Mouse (Mus musculus): ENCODE results near the gene Tmem163.
A peak's percentile ranks its signal among the peaks of the same experiment; 100 is the strongest.

The Tmem163 gene

DNA sequence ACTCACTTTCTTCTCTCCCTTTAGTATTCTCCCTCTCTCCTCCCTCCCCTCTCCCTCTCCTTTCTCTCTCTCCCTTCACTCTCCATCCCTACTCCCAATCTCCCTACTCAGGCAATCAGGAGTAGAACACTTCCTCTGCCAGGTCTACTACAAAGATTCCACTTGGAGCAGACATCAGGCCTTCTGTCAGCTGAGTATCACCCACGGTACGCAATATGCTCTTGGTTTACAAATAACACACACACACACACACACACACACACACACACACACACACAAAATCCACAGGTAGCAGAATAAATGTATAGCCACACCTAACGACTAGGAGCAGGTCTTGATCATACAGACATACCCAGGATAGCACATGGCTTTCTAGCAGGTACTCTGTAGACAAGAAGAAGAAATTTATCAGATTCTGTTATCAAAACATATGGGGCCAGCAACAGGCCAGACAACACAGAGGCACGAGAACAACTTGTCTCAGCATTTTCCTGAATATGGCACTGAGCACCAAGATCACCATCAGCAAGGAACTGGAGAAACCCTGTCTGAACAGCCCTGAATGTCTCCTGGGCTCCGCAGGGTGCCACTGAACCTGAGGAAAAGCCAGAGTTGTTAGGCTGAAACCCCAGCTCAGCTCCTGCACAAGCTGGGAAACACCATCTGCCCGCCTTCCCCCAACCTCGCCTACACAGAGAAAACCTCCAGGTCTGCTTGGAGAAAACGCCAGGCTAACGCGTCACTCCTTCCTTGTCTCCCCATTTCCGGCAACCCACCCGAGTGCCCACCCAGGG lies 36.2 kb downstream of the Tmem163 start:
- DNase-seq = no peak

DNA sequence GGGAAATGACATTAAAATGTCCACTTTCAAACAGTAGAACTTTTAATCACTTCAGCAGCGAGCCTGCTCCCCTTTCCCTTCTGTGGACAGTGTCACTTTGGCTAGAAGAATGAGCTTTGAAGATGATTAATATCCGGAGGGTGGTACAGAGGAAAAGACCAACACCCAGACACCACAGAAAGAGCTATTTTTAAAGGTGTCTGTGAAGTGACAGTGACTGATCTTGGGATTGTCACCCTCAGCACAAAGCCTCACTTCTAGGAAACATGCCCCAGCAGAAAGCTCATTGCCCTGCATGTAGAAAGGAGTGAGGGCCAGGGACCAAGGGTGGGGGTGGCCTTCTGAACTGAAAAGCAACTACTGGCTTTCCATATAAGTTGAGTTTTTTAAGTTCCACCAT lies 41.4 kb downstream of the Tmem163 start:
- DNase-seq = no peak

DNA sequence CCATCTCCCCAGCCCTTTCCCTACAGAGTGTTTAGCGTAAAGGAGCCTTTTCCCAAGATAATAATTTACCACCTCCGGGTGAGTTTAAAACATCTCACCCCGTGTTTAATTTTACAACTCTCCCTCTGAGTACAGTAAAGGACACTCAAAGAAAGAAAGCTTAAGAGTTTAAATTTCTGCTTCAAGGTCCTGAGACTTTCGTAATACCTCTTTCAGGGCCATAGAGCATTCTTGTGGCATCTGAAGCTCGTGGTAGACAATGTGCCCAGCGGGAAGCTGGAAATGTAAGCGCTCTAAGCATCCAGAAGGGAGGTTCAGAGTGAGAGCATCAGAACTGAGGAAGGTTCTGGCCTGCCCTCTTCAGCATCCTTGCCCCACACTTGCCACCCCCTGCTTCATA lies 52.2 kb downstream of the Tmem163 start:
- DNase-seq = no peak

DNA sequence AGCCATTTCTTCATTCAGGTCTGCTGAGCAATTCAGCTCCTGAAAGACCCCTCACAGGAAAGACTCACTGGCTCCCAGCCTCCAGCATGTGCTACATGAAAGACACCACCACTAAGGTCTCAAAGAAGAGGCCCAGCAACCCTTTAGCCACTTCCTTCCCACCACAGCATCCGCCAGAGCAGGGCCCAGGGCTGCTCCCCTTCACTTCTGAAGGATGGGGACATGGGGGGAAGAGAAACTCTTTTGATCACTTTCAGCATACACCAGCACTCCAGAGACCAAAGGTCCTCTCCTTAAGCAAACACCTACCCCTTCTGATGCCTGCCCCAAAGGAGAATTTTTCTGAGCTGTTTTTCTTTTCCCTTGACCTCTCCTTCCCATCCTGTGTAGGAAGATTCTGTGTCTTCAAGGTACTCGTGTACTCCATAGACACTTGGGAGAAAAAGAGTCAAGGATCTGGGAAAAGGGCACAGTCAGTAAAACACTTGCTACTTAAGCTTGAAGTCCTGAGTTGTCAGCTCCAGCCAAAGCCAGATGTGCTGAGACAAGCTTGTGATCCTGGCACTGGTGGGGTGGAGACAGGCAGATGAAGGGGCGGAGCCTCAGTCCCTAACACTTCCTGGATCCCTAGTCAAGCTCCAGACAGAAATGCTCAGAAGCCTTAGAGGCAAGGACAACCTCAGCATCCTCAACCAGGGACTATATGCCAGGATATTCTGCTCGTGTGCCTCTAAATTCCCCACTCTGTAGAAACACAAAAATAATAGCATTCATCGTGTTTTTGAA lies 53.6 kb downstream of the Tmem163 start:
- peak; percentile 26 to 30 for DNase-seq

DNA sequence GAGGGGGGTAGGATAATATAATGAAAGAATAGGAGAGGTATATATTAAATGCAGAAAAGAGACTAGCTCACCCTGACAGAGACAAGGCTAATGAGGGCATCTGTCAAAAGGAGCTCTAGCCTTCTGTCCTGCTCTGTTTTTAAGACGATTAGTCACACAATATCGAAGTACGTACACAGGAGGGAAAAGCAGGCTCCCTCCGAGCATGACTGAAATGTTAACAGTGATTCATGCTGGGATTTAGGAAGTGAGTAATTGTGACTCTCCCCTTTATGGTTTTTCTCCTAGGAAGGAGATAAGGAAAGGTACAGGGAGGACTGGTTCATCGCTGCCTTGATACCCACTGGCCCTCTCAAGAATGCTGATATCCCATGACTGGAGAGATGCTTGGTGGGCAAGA lies 57.0 kb downstream of the Tmem163 start:
- no peak for DNase-seq

DNA sequence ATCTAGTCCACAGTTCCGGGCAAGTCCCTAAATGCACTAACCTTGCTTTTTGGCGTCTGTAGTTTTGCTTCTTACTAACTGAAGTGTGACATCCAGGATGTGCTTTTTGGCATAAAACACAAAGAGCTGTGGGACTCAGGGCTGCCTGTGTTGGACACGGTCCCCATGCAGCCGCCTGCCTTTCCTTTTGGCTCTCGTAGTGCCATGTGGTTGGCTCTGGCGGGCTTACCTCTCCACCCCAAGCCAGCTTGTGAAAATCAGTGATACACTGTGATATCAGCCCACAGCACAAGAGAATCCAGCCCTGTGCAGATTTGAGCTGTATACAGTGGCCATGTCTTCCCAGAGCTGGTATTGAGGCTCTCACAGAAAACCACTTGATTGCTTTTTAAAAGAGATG lies 60.3 kb downstream of the Tmem163 start:
- DNase-seq = no peak

DNA sequence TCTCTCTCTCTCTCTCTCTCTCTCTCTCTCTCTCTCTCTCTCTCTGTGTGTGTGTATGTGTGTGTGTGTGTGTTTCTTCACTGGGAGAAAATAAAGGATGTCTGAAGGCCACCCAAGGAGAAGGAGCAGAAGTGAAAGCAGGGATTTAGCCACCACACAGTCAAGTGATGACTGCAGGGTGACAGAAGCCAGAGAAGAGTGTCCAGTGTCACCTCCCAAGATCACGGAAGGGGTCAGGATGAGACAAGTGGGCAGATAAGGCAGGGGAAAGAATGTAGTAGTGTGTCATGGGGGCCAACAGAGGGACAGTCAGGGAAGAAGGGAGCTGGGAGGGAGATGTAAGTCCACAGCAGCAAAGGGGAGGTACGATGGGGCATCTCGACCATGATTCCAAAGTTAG lies 69.0 kb downstream of the Tmem163 start:
- DNase-seq = no peak

DNA sequence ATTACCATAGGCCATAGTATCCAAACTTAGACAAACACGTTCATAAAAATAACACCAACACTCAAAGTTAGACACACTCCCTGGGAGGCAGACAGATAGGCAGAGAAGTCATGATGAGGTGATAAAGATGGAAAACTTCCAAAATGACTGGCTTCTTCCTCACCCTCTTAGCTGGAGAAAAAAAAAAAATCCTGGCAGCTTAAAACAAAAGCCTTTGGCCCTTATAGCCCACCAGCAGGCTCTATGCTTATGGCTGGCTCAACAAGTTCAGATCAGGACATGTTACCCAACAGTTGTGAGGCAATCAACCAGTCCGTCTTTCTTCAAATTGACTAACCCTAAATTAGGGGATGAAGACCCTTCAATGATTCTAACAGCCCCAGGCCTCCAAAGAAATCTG lies 69.5 kb downstream of the Tmem163 start:
- no peak for DNase-seq

DNA sequence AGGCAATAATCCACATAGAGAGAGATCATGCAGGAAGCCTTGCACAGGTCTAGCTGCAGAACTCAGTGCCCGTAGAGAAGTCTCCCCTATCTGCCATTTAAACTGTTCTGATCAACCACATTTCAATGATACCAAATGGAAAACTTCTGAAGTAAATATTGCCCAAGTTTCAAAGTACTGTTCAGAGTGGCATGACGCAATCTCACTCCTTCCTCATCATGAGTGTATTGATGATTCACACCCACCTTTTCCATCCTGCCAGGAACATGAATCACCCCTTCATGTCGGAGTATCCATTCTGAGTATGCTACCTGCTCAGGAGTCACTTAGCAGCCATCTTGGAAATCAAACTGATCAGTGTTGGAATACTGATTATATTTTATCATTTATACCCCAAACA lies 71.0 kb downstream of the Tmem163 start:
- DNase-seq = no peak

DNA sequence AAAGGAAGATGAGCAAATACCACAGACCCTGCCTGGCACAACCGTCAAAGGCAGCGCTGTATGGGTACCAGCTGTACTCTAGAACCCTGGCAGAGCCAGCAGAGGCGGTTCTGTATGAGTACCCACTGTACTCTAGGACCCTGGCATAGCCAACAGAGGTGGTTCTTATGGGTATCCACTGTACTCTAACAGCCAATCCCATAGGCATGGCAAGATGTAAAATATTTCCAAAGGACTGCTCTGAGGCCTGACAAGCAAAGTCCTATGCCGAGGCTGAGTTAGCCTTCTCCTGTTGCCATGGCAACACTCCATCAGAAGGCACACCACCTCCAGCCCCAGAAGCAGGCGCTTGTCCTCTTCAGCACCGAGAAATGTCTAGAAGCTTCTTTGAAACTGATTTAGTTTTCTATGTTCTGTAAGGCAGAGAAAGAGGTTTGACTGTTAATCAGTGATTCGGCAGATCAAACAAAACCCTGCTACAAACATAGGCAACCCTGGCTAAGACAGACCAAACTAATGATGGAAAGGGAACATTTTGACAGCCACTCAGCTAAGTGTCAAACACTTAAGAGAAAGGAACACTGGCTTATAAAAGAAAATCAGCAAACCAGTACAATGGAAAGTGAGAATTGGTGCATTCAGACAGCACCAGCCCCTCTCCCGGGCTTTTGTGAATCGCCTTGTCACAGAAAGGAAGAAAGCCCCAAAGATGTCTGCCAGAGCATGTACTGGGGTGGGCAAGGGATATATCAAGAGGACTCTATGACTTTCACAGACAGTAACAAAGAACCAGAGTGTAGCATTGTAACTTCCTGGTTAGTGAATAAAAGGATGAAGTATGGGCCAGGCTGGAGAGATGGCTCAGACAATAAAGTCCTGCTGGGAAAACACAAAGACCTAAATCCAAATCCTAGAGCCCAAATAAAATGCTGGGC lies 75.4 kb downstream of the Tmem163 start:
- no peak for DNase-seq

DNA sequence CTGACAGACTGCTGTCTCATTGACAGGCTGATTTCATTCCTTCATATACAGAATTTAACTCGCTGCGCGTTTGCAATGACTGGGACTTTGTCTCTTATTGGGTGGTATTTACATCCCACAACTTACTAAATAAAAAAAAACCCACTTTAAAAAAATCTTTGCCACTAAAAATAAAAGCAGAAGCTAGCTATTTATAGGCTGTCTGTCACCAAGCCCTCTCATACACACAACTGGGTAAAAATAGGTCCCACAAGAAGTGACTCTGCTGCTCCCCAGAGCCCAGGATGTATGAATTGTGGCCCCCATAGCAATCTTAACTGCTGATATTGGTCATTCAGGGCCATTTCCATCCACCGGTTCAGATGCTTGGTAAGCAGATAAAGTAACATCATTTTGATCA lies 83.2 kb downstream of the Tmem163 start:
- DNase-seq = no peak

DNA sequence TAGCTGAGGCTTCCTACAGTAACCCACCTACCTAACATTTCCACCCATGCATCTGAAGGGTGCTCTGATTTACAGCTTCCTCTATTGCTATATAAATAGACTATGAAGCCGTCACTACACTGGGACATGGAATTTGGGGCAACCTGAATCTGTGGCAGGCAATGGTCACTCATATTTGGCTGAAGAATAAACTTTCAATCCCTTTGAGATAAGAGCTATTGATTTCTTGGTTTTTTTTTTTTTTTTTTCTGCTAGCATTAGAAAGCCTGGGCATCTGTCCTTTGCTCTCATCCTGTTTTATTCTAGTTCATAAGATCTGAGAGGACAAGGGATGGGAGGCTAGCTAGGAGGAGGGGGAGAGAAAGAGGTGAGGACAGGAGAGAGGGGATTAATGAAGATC lies 83.6 kb downstream of the Tmem163 start:
- no peak for DNase-seq

DNA sequence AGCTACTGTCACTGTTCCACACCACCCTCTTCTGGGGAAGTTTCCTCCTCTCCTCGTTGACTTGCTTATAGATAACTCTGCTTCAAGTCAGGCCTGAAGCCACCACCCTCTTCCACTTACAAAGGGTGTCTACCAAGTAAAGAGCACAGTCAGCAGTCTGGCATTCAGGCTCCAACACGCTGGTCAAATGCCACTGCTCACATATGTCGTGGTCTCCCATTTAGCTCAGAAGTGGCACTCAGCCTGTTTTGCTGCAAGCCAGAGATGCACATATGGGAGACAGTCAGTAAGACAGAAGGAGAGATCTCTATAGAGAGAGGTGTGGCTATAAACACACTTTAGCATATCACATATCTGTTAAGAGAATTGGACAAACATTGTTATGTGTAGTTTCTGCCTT lies 89.8 kb downstream of the Tmem163 start:
- no peak for DNase-seq

DNA sequence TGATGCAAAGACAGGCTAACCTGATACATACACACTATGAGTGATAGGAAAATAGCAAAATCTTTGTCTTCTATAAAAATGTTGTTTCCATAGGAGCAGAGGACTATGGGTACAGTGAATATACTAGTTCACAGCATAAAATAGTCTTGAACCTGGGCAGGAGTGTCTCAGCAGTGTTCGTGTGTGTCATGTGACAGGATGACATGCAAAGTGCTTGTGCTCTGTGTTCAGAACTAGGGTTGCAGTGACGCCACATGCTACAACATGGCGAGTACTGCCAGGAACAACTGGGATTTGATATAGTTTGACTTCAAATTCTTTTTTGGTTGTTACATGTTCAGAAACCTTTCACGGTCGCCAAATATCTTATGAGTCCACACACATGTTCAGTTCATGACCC lies 92.3 kb downstream of the Tmem163 start:
- no peak for DNase-seq

DNA sequence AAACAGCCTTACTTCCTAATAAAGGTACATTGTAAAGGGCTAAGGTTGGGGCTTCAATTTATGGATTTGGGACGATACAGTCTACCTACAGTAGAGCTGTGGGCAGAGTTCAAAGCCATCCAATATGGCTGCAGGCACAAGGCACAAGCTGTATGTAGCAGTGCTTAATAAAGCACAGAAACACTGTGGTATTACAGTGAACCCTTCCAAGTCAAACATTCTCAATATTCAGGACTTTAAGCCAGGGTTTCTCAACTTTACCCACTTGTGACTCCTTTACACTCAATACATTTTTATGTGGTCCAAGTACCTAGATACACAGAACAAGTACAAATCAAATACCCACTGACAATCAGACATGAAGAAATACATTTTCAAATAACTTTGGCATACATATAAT lies 93.2 kb downstream of the Tmem163 start:
- no peak for DNase-seq

DNA sequence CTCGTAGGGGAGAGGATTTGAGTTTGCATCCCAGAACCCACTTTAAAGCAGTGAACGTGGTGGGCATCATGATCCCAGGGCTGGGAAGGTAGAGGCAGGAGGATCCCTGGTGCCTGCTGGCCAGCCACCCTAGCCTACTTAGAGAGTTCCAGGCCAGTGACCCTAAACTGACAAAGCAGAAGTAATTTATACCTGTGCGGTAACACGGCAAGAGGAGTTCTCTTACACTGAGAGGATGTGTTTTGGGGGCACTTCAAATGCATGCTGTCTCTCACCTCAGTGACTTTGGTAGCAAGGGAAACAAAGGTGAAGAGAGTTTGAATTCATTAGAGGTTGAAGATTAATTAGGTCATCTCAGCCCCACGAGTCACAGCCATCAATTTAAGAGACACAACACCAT lies 101.4 kb downstream of the Tmem163 start:
- no peak for DNase-seq

DNA sequence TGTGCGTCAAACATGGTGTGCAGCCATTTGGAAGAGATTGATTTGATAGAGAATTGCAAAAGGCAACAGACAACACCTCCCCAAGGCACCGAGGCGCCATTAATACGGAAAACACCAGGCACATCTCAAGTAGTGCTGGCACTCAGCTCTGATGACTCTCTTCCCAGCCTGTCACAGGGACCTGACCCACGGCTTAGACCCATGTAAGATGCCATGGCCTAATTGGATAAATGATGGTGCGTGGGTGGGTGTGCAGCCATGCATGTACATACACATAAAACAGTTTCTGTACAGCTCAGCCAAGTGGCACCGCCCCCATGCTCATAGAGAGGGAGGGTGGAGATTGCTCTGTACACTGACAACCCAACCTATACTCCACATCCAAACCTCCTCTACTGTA lies 102.3 kb downstream of the Tmem163 start:
- peak; percentile 19 to 39 for DNase-seq

DNA sequence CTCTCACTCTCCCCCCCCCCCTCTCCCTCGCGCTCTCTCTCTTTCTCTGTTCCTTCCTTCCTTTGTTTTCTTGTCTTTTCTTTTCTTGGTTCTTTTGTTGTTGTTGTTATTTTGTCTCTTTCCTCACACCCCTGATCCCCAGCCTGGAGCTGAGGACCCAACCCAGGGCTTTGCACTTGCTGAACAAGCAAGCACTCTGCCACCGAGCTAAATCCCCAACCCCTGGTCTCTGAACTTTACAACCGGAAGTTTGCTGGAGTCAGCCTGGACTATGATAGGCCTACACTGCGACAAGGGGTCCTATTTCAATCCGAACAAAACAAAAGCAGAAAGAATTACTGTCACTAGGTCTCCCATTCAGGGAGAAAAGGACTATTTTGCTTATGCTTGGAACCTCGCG lies 102.8 kb downstream of the Tmem163 start:
- no peak for DNase-seq

DNA sequence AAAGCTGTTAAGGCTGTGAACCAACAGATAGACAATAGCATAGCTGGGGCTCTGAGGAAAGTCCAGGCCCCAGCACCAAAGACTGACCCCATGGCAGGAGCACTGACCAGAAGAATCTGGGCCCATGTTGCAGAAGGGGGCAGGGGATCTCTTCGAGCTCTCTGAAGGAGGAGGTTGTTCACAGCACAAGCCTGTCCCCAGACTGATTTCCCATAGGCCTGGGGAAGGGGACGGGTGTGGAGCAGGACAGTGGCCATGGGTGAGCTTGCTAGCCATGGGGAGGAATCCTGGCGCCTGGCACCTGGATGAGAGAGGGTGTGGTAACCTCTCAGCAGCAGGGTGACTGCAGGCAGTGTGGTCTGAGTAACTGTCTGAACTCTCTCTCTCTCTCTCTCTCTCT lies 103.2 kb downstream of the Tmem163 start:
- no peak for DNase-seq

DNA sequence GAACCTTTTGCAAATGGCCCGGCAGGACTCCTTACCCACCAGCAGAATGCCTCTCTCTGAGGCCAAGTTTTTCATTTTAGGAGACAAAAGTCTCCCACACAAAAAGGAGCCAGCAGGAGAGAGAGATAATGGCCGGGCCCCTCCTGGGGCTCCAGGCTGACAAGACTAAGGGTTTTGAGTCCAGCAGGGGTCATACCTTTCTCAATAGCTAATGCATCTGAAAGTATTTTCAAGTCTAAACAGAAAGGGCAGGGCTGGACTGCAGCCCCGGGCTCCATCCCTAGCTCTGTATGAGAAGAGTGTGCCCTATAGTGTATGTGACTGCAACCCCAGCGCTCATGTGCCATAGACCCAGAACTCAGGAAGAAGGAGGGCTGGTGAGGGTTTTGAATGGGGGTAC lies 103.7 kb downstream of the Tmem163 start:
- DNase-seq = no peak

DNA sequence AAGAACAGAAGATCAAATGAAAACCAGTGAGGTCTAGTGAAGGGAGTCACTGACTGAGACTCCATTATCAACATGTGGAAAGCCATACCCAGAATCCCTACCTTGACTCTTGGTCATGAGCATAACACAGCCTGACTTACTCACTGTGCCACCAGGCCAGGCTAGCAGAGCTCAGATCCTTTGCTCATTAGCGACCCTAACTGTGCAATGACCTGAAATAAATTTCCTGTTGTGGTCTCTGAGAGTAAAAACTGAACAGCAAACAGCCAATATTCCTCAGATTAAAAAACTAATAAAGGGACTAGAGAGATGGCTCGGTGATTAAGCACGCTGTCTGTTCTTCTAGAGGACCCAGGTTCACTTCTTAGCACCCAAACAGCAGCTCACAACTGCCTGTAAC lies 106.2 kb downstream of the Tmem163 start:
- no peak for DNase-seq

DNA sequence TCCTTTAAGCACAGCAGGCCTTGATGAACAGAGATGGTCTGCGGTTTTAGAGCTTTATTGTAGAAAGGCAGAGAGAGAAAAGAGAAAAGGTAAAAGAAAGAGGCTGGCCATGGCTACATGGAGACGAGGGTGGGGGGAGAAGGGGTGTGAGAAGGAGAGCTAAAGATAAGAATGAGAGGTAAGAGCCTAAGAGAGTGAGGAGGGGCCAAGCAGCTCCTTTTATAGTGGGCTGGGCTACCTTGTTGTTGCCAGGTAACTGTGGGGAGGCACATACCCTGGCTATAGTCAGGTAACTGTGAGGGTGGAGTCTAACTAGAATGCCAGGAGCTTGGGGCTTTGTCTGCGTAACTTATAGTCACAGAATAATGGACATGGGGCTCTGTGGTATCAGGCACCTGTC lies 110.7 kb downstream of the Tmem163 start:
- no peak for DNase-seq

DNA sequence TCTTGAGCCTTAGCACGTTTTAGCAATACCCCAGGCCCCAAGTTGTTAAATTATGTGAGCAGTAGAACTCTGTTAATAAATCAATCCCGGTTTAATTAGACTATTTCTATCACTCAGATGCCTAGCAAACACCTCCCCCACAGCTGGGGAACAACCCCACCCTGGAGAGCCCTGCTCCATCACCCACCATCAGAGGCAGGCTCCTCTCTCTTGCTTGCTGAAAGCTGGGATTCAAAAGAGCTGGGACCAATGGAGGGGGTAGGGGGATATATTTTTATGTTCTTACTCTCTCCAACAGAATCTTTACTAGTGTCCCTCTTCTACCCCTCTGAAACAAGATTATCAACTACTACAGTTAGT lies 122.9 kb downstream of the Tmem163 start:
- DNase-seq = no peak

Measured in spleen, adult 18-20 months (tissue).